Mouse (Mus musculus) MEL (cell line): Measurements from ENCODE around the gene Ipo5. TPM values are rescaled to one million over a fixed set of nuclear protein-coding genes. Genes with fewer than 3 reads are reported as not detected.

Experiments
- DNase-seq: peaks from one replicate; pipeline ENCODE4 v3.0.0; 2011; ENCODE audit warnings: low read depth, low spot score
- H3K27ac ChIP-seq: 2 replicates; pipeline ENCODE4 v1.5.1; 2012; ENCODE audit warnings: low read depth, mild to moderate bottlenecking, control low read depth, low read length, moderate library complexity; ENCODE audit not compliant: control insufficient read depth
- H3K27me3 ChIP-seq, 2 experiments: fragments of 150-350 bp in 1 of 2; sonication (generic) in 1 of 2; 2 replicates each; pipeline ENCODE4 v1.6.1; 2012; ENCODE audit warnings: low read length in 2 of 2, mild to moderate bottlenecking in 2 of 2, improper control_type of control experiment in 1 of 2, moderate library complexity in 1 of 2; ENCODE audit not compliant: insufficient read depth in 2 of 2, control insufficient read depth in 1 of 2
- H3K36me3 ChIP-seq, 2 experiments: 2 replicates each; pipeline ENCODE4 v1.6.1; 2012 to 2014; ENCODE audit warnings: low read length in 2 of 2, improper control_type of control experiment in 1 of 2, inconsistent platforms in 1 of 2, mild to moderate bottlenecking in 1 of 2; ENCODE audit not compliant: insufficient read depth in 2 of 2, control insufficient read depth in 1 of 2
- H3K4me1 ChIP-seq, 2 experiments: fragments of 150-350 bp in 1 of 2; sonication (generic) in 1 of 2; 2 replicates each; pipeline ENCODE4 v1.6.1; 2012; ENCODE audit warnings: low read length in 2 of 2, improper control_type of control experiment in 1 of 2, mild to moderate bottlenecking in 1 of 2; ENCODE audit not compliant: insufficient read depth in 2 of 2, control insufficient read depth in 1 of 2
- H3K4me3 ChIP-seq, 2 experiments: fragments of 150-350 bp in 1 of 2; sonication (generic) in 1 of 2; 2 replicates each; pipeline ENCODE4 v1.5.1; 2012; ENCODE audit warnings: low read depth in 2 of 2, low read length in 2 of 2, mild to moderate bottlenecking in 2 of 2, moderate library complexity in 2 of 2, control low read depth in 1 of 2, improper control_type of control experiment in 1 of 2; ENCODE audit not compliant: control insufficient read depth in 1 of 2, insufficient read depth in 1 of 2
- H3K79me2 ChIP-seq: 2 replicates; pipeline ENCODE4 v1.6.1; 2012; ENCODE audit warnings: mild to moderate bottlenecking, low read length, moderate library complexity; ENCODE audit not compliant: control insufficient read depth, poor library complexity, insufficient read depth
- H3K9ac ChIP-seq: 2 replicates; pipeline ENCODE4 v1.6.1; 2012; ENCODE audit warnings: low read depth, mild to moderate bottlenecking, control low read depth, low read length, moderate library complexity; ENCODE audit not compliant: control insufficient read depth, poor library complexity, severe bottlenecking
- H3K9me3 ChIP-seq: fragments of 150-350 bp; sonication (generic); replicated peaks from 2 replicates; pipeline ENCODE4 v1.6.1; 2012; ENCODE audit warnings: mild to moderate bottlenecking, low read length, improper control_type of control experiment, moderate library complexity; ENCODE audit not compliant: insufficient read depth
- BHLHE40 ChIP-seq: IDR thresholded peaks from 2 replicates; pipeline ENCODE4 v1.6.1; 2012; ENCODE audit warnings: low read depth, mild to moderate bottlenecking, inconsistent platforms, low read length, improper control_type of control experiment, borderline replicate concordance
- CHD1 ChIP-seq: IDR thresholded peaks from 2 replicates; pipeline ENCODE4 v1.6.1; 2012; ENCODE audit warnings: low read depth, mild to moderate bottlenecking, inconsistent platforms, low read length, improper control_type of control experiment
- CTCF ChIP-seq, 3 experiments: IDR thresholded peaks in 2 of 3; conservative IDR thresholded peaks in 1 of 3; 2 replicates each; pipeline ENCODE4 v1.5.1; 2011 to 2012; ENCODE audit warnings: low read length in 3 of 3, low read depth in 2 of 3, mild to moderate bottlenecking in 2 of 3, improper control_type of control experiment in 1 of 3, inconsistent platforms in 1 of 3, mixed read lengths in 1 of 3, moderate library complexity in 1 of 3; ENCODE audit not compliant: control insufficient read depth in 1 of 3, insufficient read depth in 1 of 3, poor library complexity in 1 of 3, severe bottlenecking in 1 of 3
- E2F4 ChIP-seq: IDR thresholded peaks from 2 replicates; pipeline ENCODE4 v1.6.1; 2011; ENCODE audit warnings: low read depth, low read length, improper control_type of control experiment, borderline replicate concordance
- ETS1 ChIP-seq: IDR thresholded peaks from 2 replicates; pipeline ENCODE4 v1.6.1; 2012; ENCODE audit warnings: low read depth, mild to moderate bottlenecking, inconsistent platforms, low read length, improper control_type of control experiment, moderate library complexity
- GABPA ChIP-seq: IDR thresholded peaks from 2 replicates; pipeline ENCODE4 v1.6.1; 2012; ENCODE audit warnings: low read depth, mild to moderate bottlenecking, inconsistent platforms, low read length, improper control_type of control experiment, moderate library complexity
- GATA1 ChIP-seq: IDR thresholded peaks from 2 replicates; pipeline ENCODE4 v1.6.1; 2011; ENCODE audit warnings: low read depth, low read length, improper control_type of control experiment
- HCFC1 ChIP-seq: IDR thresholded peaks from 2 replicates; pipeline ENCODE4 v1.6.1; 2012; ENCODE audit warnings: low read depth, mild to moderate bottlenecking, inconsistent platforms, low read length, improper control_type of control experiment, moderate library complexity
- JUND ChIP-seq: IDR thresholded peaks from 2 replicates; pipeline ENCODE4 v1.6.1; 2011; ENCODE audit warnings: low read depth, mild to moderate bottlenecking, improper control_type of control experiment, low read length
- KAT2A ChIP-seq: conservative IDR thresholded peaks from 2 replicates; pipeline ENCODE4 v1.6.1; 2012; ENCODE audit warnings: low read depth, low read length, improper control_type of control experiment, inconsistent platforms
- MAFK ChIP-seq: IDR thresholded peaks from 2 replicates; pipeline ENCODE4 v1.6.1; 2011; ENCODE audit warnings: low read depth, mild to moderate bottlenecking, low read length, improper control_type of control experiment, borderline replicate concordance
- MAZ ChIP-seq: IDR thresholded peaks from 2 replicates; pipeline ENCODE4 v1.6.1; 2012; ENCODE audit warnings: low read depth, mild to moderate bottlenecking, inconsistent platforms, low read length, improper control_type of control experiment
- MXI1 ChIP-seq: IDR thresholded peaks from 2 replicates; pipeline ENCODE4 v1.6.1; 2011; ENCODE audit warnings: mild to moderate bottlenecking, low read depth, low read length, improper control_type of control experiment
- MYB ChIP-seq: IDR thresholded peaks from 2 replicates; pipeline ENCODE4 v1.6.1; 2011; ENCODE audit warnings: mild to moderate bottlenecking, low read depth, low read length, improper control_type of control experiment
- POLR2AphosphoS2 ChIP-seq: IDR thresholded peaks from 2 replicates; pipeline ENCODE4 v1.6.1; 2011; ENCODE audit warnings: low read length, improper control_type of control experiment
- RAD21 ChIP-seq: IDR thresholded peaks from 2 replicates; pipeline ENCODE4 v1.6.1; 2011; ENCODE audit warnings: mild to moderate bottlenecking, low read depth, low read length, improper control_type of control experiment
- RCOR1 ChIP-seq: IDR thresholded peaks from 2 replicates; pipeline ENCODE4 v1.6.1; 2012; ENCODE audit warnings: low read depth, mild to moderate bottlenecking, inconsistent platforms, low read length, improper control_type of control experiment
- TAL1 ChIP-seq: IDR thresholded peaks from 2 replicates; pipeline ENCODE4 v1.6.1; 2012; ENCODE audit warnings: mild to moderate bottlenecking, inconsistent platforms, low read length, moderate library complexity, mixed read lengths
- TBP ChIP-seq: IDR thresholded peaks from 2 replicates; pipeline ENCODE4 v1.8.0; 2011; ENCODE audit warnings: low read depth, low read length, improper control_type of control experiment
- TCF12 ChIP-seq: IDR thresholded peaks from 2 replicates; pipeline ENCODE4 v1.6.1; 2014; ENCODE audit warnings: low read depth, mild to moderate bottlenecking, inconsistent platforms, low read length, improper control_type of control experiment, moderate library complexity
- UBTF ChIP-seq: IDR thresholded peaks from 2 replicates; pipeline ENCODE4 v1.6.1; 2012; ENCODE audit warnings: low read depth, mild to moderate bottlenecking, inconsistent platforms, low read length, improper control_type of control experiment, moderate library complexity, borderline replicate concordance; ENCODE audit not compliant: insufficient read depth
- USF2 ChIP-seq, 2 experiments: IDR thresholded peaks; 2 replicates each; pipeline ENCODE4 v1.6.1; 2011 to 2012; ENCODE audit warnings: improper control_type of control experiment in 2 of 2, low read length in 2 of 2, borderline replicate concordance in 1 of 2, inconsistent platforms in 1 of 2, low read depth in 1 of 2, mild to moderate bottlenecking in 1 of 2; ENCODE audit not compliant: insufficient read depth in 1 of 2
- ZC3H11A ChIP-seq: IDR thresholded peaks from 2 replicates; pipeline ENCODE4 v1.6.1; 2012; ENCODE audit warnings: low read depth, mild to moderate bottlenecking, inconsistent platforms, low read length, improper control_type of control experiment
- ZKSCAN1 ChIP-seq: IDR thresholded peaks from 2 replicates; pipeline ENCODE4 v1.6.1; 2012; ENCODE audit warnings: low read depth, mild to moderate bottlenecking, inconsistent platforms, low read length, improper control_type of control experiment, moderate library complexity
- ZMIZ1 ChIP-seq: IDR thresholded peaks from 2 replicates; pipeline ENCODE4 v1.6.1; 2012; ENCODE audit warnings: low read depth, mild to moderate bottlenecking, inconsistent platforms, low read length, improper control_type of control experiment, moderate library complexity
- polyA plus RNA-seq, 2 experiments: library from polyadenylated mRNA; stranded (reverse) in 1 of 2; unstranded in 1 of 2; fragments of >175 nt in 1 of 2; fragments of >200 nt in 1 of 2; gene quantifications; 2 replicates each; pipeline versions ENCODE4 v1.2.1 to v1.2.4; 2012; ENCODE audit warnings: low replicate concordance in 2 of 2, low read depth in 1 of 2; ENCODE audit not compliant: insufficient read length in 2 of 2, insufficient read depth in 1 of 2, missing spikeins in 1 of 2
- total RNA-seq: library from RNA; depleted of rRNA; stranded (reverse); fragments of 300-350 nt; gene quantifications from 2 replicates; pipeline ENCODE4 v1.2.3, GENCODE M21; 2012

The Ipo5 gene
- total and polyA plus RNA-seq, 3 experiments: 32.1 to 193 (median 157) TPM

GRCm38 (mm10) chr14:120880601-120881000 lies 30.4 kb upstream of the Ipo5 start:
- Histone ChIP-seq H3K27ac (no peak overlapping the region), H3K79me2 (no peaks in the 10 kb centered on the region), H3K36me3 (no peaks in the 10 kb centered on the region), H3K4me3 (no peak overlapping the region), H3K27me3 (no peaks in the 10 kb centered on the region), H3K4me1 (no peaks in the 10 kb centered on the region), H3K9ac (no peak overlapping the region), H3K9me3 (no peaks in the 10 kb centered on the region)
- TF ChIP-seq MAZ (no peak), GATA1 (no peak), RAD21 (no peak), GABPA (no peak), POLR2AphosphoS2 (no peak), TCF12 (no peak), ZC3H11A (no peak), RCOR1 (no peak), CTCF (IDR thresholded peaks at IDR 0.05 in 2 of 3, conservative IDR thresholded peaks at IDR 0.05 in 1 of 3; ENCODE audit: control insufficient read depth in 1 of 3, insufficient read depth in 1 of 3, low read depth in 2 of 3, low read length in 3 of 3, poor library complexity in 1 of 3, severe bottlenecking in 1 of 3) (no peak), HCFC1 (no peak), CHD1 (no peak), ETS1 (no peak), JUND (no peak)
- DNase-seq: no peak

- no peak overlapping the region for H3K4me3 ChIP-seq
- no peaks in the 10 kb centered on the region for H3K9me3 ChIP-seq
- no peaks in the 10 kb centered on the region for H3K79me2 ChIP-seq
- H3K36me3 ChIP-seq: no peaks in the 10 kb centered on the region
- H3K27me3 ChIP-seq: no peaks in the 10 kb centered on the region
- H3K9ac ChIP-seq: no peak overlapping the region
- no peaks in the 10 kb centered on the region for H3K4me1 ChIP-seq
- no peak for TF ChIP-seq TBP
- no peak for TF ChIP-seq ZMIZ1
- H3K27ac ChIP-seq: no peak overlapping the region
- DNase-seq: no peak
Measured at GRCm38 (mm10) chr14:120881054-120881453, 30.0 kb upstream of the Ipo5 start.

GRCm38 (mm10) chr14:120888681-120889080 lies 22.3 kb upstream of the Ipo5 start:
- Histone ChIP-seq H3K4me3 (no peak overlapping the region), H3K4me1 (no peaks in the 10 kb centered on the region), H3K9me3 (no peaks in the 10 kb centered on the region), H3K79me2 (no peaks in the 10 kb centered on the region), H3K27me3 (no peaks in the 10 kb centered on the region; a peak in 1 of 4 replicates), H3K27ac (no peak overlapping the region), H3K36me3 (no peaks in the 10 kb centered on the region), H3K9ac (no peak overlapping the region)
- DNase-seq: no peak
- no peak for TF ChIP-seq MAFK
- no peak for TF ChIP-seq MXI1
- no peak for TF ChIP-seq KAT2A
- TF ChIP-seq BHLHE40: no peak
- no peak for TF ChIP-seq GABPA
- no peak for TF ChIP-seq ZKSCAN1
- no peak for TF ChIP-seq MYB
- TF ChIP-seq GATA1: no peak
- TF ChIP-seq CHD1: no peak
- no peak for TF ChIP-seq ETS1
- TF ChIP-seq E2F4: no peak
- TF ChIP-seq TAL1: no peak
- no peak for TF ChIP-seq HCFC1
- no peak for TF ChIP-seq JUND
- no peak for TF ChIP-seq USF2 (IDR thresholded peaks at IDR 0.05; ENCODE audit: borderline replicate concordance in 1 of 2, insufficient read depth in 1 of 2, low read depth in 1 of 2, low read length in 2 of 2)
- TF ChIP-seq UBTF: no peak
